Mouse (Mus musculus) neural tube, embryonic 13.5 days (tissue): ENCODE results near the gene 2010300C02Rik. TPM values are rescaled to one million over a fixed set of nuclear protein-coding genes. Genes with fewer than 3 reads are reported as not detected.
A peak's percentile ranks its signal among the peaks of the same experiment; 100 is the strongest.

Experiments
- ATAC-seq: fragments of 200-750 bp; cut with Nextera tagmentation; 2 replicates; pipeline ENCODE4 v1.8.0; 2017; ENCODE audit warnings: low read depth, mild to moderate bottlenecking, moderate TSS enrichment, moderate library complexity
- H3K27ac ChIP-seq: fragments of 300-500 bp; sonication (generic); replicated peaks from 2 replicates; pipeline ENCODE4 v1.5.1; 2015; ENCODE audit warnings: moderate library complexity, mild to moderate bottlenecking, inconsistent platforms
- H3K27me3 ChIP-seq: fragments of 300-500 bp; sonication (generic); 2 replicates; pipeline ENCODE4 v1.6.1; 2015; ENCODE audit warnings: mild to moderate bottlenecking, inconsistent platforms
- H3K36me3 ChIP-seq: fragments of 300-500 bp; sonication (generic); 2 replicates; pipeline ENCODE4 v1.6.1; 2015; ENCODE audit warnings: mild to moderate bottlenecking, inconsistent platforms
- H3K4me1 ChIP-seq: fragments of 300-500 bp; sonication (generic); replicated peaks from 2 replicates; pipeline ENCODE4 v1.6.1; 2015; ENCODE audit warnings: inconsistent platforms
- H3K4me2 ChIP-seq: fragments of 300-500 bp; sonication (generic); 2 replicates; pipeline ENCODE4 v1.6.1; 2015; ENCODE audit warnings: inconsistent platforms, mild to moderate bottlenecking, moderate library complexity
- H3K4me3 ChIP-seq: fragments of 300-500 bp; sonication (generic); 2 replicates; pipeline ENCODE4 v1.5.1; 2015; ENCODE audit warnings: mild to moderate bottlenecking, inconsistent platforms
- H3K9ac ChIP-seq: fragments of 300-500 bp; sonication (generic); 2 replicates; pipeline ENCODE4 v1.6.1; 2015; ENCODE audit warnings: moderate library complexity, mild to moderate bottlenecking, inconsistent platforms
- H3K9me3 ChIP-seq: fragments of 300-500 bp; sonication (generic); 2 replicates; pipeline ENCODE4 v1.6.1; 2016; ENCODE audit warnings: inconsistent platforms
- WGBS: fragments of 180-500 bp; shearing (Covaris S2); methylation state at CpG from one replicate; pipeline ENCODE4 v1.1.7; 2015; 5-methylcytosine and 5-hydroxymethylcytosine counted together
- polyA plus RNA-seq: library from polyadenylated mRNA; unstranded; fragments of >200 nt; fragmentation: Nextera tagmentation; extraction: Ambion mirVana; gene quantifications from 2 replicates; pipeline ENCODE4 v1.2.1, GENCODE M21; 2015

The 2010300C02Rik gene
- 1.2 and 1.5 TPM in 2 replicates for polyA plus RNA-seq

GRCm38 (mm10) chr1:37719761-37720640 is at the start of gene 2010300C02Rik:
2010300C02Rik (minus strand) TSS chr1:37720085.
- peak; percentile 94 for ATAC-seq
- Histone ChIP-seq H3K27me3 (peaks cover 42% of the 10 kb centered on the region), H3K27ac (no peak within 1 kb of the TSS), H3K4me1 (peaks cover 6% of the 10 kb centered on the region), H3K9me3 (no peaks in the 10 kb centered on the region), H3K4me2 (peak within 1 kb of the TSS; percentile 94), H3K4me3 (peak within 1 kb of the TSS; percentile 62), H3K36me3 (no peaks in the 10 kb centered on the region), H3K9ac (peak within 1 kb of the TSS; percentile 73)
- WGBS = under 1% methylated on average over 67 of the region's 69 CpGs

DNA sequence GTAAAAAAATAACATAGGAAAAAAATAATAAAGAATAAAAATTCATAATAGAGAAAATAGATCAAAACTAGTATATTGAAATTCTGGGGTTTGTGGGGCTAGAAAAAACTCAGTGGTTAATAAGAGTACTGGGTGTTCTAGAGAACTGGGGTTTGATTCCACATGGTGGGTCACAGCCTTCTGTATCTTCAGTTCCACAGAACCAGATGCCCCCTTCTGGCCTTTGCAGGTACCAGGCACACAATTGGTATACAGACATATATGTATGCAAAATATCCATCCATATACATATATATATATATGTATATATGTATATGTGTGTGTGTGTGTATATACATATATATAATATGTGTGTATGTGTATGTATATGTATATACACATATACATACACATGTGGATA is 39.5 kb upstream of the 2010300C02Rik start:
- Histone ChIP-seq H3K4me1 (no peaks in the 10 kb centered on the region), H3K36me3 (no peaks in the 10 kb centered on the region), H3K4me3 (no peak overlapping the region), H3K27me3 (no peaks in the 10 kb centered on the region), H3K9ac (no peak overlapping the region), H3K27ac (no peak overlapping the region), H3K4me2 (no peak overlapping the region), H3K9me3 (no peaks in the 10 kb centered on the region)
- no peak for ATAC-seq

DNA sequence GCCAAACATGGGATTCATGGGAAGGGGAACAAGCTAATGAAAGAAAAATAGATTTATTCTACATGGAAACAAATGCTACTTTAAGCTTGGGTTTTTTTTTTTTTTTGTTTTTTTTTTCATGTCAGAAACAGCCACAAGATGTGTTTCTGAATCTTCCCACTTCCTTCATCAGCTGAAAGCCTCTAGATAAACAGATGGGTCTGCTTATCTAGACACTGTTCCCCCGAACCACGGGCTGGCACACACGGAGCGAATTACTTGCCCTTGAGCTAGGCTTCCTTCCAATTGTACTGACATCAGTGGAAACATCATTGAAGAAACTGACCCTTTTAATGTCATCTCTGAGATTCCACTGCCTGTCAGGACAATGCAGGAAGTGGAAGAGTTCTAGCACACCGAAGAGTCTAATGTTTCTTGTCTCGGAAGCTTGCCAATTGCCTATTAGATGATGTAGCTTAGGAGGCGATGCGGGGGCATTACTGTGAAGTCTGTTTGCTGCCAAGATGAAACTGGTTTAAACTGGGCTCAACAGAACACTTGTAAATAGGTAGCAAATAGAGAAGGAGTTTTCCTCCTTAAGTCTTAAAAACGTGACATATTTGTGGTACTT is 24.9 kb upstream of the 2010300C02Rik start:
- Histone ChIP-seq H3K9me3 (peaks cover 6% of the 10 kb centered on the region; the same call in 1 of the 2 replicates), H3K27me3 (no peaks in the 10 kb centered on the region), H3K9ac (no peak overlapping the region), H3K4me2 (no peak overlapping the region), H3K36me3 (no peaks in the 10 kb centered on the region), H3K4me1 (peaks cover 9% of the 10 kb centered on the region), H3K4me3 (no peak overlapping the region), H3K27ac (no peak overlapping the region)
- no peak for ATAC-seq
- 92% methylated on average over 9 of the region's 9 CpGs for WGBS

DNA sequence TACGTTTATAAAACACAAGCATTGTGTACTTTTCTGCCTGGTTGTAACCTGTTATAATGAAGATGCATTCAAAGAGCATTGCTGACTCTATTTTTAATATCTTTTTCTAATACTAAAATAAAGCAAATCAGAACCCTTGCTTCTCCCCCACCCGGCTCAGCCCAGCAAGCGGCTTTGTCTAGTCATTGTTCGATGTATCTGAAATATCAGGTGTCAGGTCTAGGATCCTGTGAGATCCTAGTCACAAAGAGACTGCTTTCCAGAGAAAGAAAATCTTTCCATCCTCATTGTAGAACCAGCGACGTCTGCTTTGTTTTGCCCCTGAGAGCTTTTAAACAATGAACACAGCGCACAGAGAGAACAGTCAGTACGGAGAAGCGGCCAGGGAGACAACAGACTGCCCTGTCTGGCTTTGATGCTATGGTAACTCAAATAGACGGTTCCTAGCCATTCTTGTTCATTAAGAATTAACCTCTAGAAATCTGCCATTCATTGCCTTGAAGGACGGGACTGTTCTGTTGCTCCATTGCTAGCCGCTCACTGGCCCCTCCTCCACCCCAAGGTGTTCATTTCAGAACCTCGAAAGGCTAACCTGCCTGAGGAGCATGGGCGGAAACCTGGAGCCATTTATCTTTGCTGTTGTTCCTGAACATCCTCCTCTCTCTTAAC is 22.9 kb upstream of the 2010300C02Rik start:
- H3K9ac ChIP-seq = no peak overlapping the region; the same call in 1 of the 2 replicates
- peak overlapping the region; percentile 39 for H3K4me2 ChIP-seq
- peaks cover 9% of the 10 kb centered on the region for H3K4me1 ChIP-seq
- H3K36me3 ChIP-seq = no peaks in the 10 kb centered on the region
- H3K27me3 ChIP-seq = no peaks in the 10 kb centered on the region
- H3K27ac ChIP-seq = peak overlapping the region; percentile 72
- peaks cover 6% of the 10 kb centered on the region; the same call in 1 of the 2 replicates for H3K9me3 ChIP-seq
- peak; percentile 59 for ATAC-seq
- no peak overlapping the region for H3K4me3 ChIP-seq
- WGBS = 43% methylated on average over 14 of the region's 14 CpGs

- H3K4me1 ChIP-seq = peaks cover 9% of the 10 kb centered on the region
- H3K27me3 ChIP-seq = no peaks in the 10 kb centered on the region
- no peaks in the 10 kb centered on the region for H3K36me3 ChIP-seq
- peaks cover 6% of the 10 kb centered on the region; the same call in 1 of the 2 replicates for H3K9me3 ChIP-seq
- 64% methylated on average over 11 of the region's 11 CpGs for WGBS
- H3K27ac ChIP-seq = no peak overlapping the region; the same call in 1 of the 2 replicates
- H3K4me3 ChIP-seq = no peak overlapping the region
- H3K9ac ChIP-seq = no peak overlapping the region
- no peak overlapping the region for H3K4me2 ChIP-seq
- peak; percentile 63; the same call in 1 of the 2 replicates for ATAC-seq
These were observed 22.2 kb upstream of the 2010300C02Rik start for GRCm38 (mm10) chr1:37742126-37742525.

DNA sequence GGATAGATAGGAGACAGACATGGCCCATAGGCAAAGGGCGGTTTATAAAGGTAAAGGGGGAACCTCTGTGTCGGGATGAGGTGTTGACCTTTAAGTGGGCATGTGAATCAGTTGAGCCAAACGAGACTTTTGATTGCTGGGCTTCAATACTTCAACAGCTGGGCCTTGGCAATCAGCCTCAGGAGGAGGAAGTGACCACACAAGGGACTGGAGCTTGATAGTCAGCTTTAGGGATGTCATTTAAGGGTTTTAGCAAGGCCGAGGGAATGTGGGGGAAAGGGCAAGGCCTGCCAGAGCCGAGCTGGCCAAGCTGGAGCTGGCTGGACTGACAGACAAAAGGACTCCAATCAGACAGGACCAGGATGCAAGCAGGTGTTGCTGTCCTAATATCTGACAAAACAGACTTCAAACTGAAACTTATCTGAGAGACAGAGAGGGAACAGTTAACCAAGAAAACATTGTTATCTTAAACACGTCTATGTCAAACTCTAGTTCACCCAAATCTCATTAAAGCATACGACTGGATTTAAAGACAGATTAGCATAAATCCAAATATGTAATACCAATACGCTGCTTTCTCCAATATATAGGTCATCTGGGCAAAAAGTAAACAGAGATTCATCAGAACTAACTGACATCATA is 20.4 kb upstream of the 2010300C02Rik start:
- H3K4me2 ChIP-seq = no peak overlapping the region
- H3K36me3 ChIP-seq = no peaks in the 10 kb centered on the region
- WGBS = 83% methylated on average over 8 of the region's 8 CpGs
- H3K4me1 ChIP-seq = peaks cover 9% of the 10 kb centered on the region
- no peaks in the 10 kb centered on the region for H3K9me3 ChIP-seq
- ATAC-seq = no peak
- no peak overlapping the region for H3K4me3 ChIP-seq
- H3K27me3 ChIP-seq = no peaks in the 10 kb centered on the region
- H3K27ac ChIP-seq = no peak overlapping the region
- no peak overlapping the region for H3K9ac ChIP-seq

GRCm38 (mm10) chr1:37738895-37739294 is 19.0 kb upstream of the 2010300C02Rik start:
- H3K4me3 ChIP-seq = no peak overlapping the region

DNA sequence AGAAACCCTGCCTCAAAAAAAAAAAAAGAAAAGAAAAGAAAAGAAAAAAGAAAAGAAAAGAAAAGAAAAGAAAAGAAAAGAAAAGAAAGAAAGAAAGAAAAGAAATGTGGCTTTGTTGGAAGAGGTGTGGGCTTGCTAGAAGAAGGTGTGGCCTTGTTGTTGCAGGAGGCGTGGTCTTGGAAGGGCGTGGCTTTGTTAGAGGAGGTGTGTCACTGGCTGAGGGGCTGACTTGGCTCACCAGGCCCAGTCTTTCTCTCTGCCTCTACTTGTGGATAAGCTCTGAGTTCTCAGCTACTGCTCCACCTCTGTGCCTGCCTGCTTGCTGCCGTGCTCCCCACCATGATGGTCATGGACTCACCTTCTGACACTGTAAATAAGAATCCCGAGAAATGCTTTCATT is 17.2 kb upstream of the 2010300C02Rik start:
- no peak overlapping the region for H3K4me2 ChIP-seq
- H3K4me3 ChIP-seq = no peak overlapping the region
- H3K9ac ChIP-seq = no peak overlapping the region
- no peak for ATAC-seq
- no peaks in the 10 kb centered on the region for H3K27me3 ChIP-seq
- H3K9me3 ChIP-seq = no peaks in the 10 kb centered on the region
- no peaks in the 10 kb centered on the region for H3K36me3 ChIP-seq
- no peak overlapping the region for H3K27ac ChIP-seq
- WGBS = 77% methylated on average over 4 of the region's 4 CpGs
- H3K4me1 ChIP-seq = no peaks in the 10 kb centered on the region

More at GRCm38 (mm10) chr1:37738895-37739294, 19.0 kb upstream of the 2010300C02Rik start:
- no peaks in the 10 kb centered on the region for H3K27me3 ChIP-seq
- H3K4me1 ChIP-seq = peaks cover 9% of the 10 kb centered on the region
- WGBS = 68% methylated on average over 2 of the region's 2 CpGs
- H3K9me3 ChIP-seq = no peaks in the 10 kb centered on the region
- no peaks in the 10 kb centered on the region for H3K36me3 ChIP-seq
- H3K27ac ChIP-seq = no peak overlapping the region
- H3K9ac ChIP-seq = no peak overlapping the region
- no peak overlapping the region for H3K4me2 ChIP-seq
- ATAC-seq = no peak

DNA sequence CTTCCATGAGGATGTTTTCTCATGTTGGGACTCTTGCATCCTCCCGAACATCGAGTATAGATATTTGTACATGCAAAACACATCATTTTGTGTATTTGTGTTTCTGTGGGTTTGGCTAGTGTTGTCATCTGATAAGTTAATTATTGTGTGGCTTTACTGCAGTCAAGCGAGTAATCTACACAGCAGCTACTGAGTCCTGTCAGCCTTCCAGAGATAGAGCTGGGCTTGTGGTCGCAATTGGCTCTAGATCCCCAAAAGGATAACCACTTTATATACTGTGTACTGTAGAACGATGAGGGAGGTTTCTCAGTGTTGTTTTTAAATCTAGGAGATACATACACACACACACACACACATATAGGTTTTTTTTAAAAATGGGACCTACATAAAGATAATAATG is 16.0 kb upstream of the 2010300C02Rik start:
- Histone ChIP-seq H3K27me3 (no peaks in the 10 kb centered on the region), H3K9ac (no peak overlapping the region), H3K9me3 (no peaks in the 10 kb centered on the region), H3K36me3 (no peaks in the 10 kb centered on the region), H3K4me1 (no peaks in the 10 kb centered on the region), H3K27ac (no peak overlapping the region), H3K4me2 (no peak overlapping the region), H3K4me3 (no peak overlapping the region)
- 94% methylated on average over 5 of the region's 5 CpGs for WGBS
- ATAC-seq = no peak

- Histone ChIP-seq H3K27ac (no peak overlapping the region), H3K9ac (no peak overlapping the region), H3K27me3 (no peaks in the 10 kb centered on the region), H3K36me3 (no peaks in the 10 kb centered on the region), H3K4me1 (no peaks in the 10 kb centered on the region), H3K4me3 (no peak overlapping the region), H3K9me3 (no peaks in the 10 kb centered on the region), H3K4me2 (no peak overlapping the region)
- ATAC-seq = no peak
- 83% methylated on average over 7 of the region's 7 CpGs for WGBS
These were observed 15.0 kb upstream of the 2010300C02Rik start for GRCm38 (mm10) chr1:37734841-37735240.

- no peak overlapping the region for H3K9ac ChIP-seq
- H3K4me2 ChIP-seq = no peak overlapping the region
- 94% methylated on average over 8 of the region's 8 CpGs for WGBS
- H3K4me1 ChIP-seq = no peaks in the 10 kb centered on the region
- ATAC-seq = no peak
- no peak overlapping the region for H3K4me3 ChIP-seq
- H3K27me3 ChIP-seq = no peaks in the 10 kb centered on the region
- H3K27ac ChIP-seq = no peak overlapping the region
- H3K36me3 ChIP-seq = no peaks in the 10 kb centered on the region
- H3K9me3 ChIP-seq = no peaks in the 10 kb centered on the region
These were observed 9.5 kb upstream of the 2010300C02Rik start for GRCm38 (mm10) chr1:37729353-37729752.
